Mouse (Mus musculus) cortical plate, adult 2 months (tissue): ENCODE measurements around the gene Zfp536.

Experiments used
- CTCF ChIP-seq: fragments of 200-500 bp; IDR thresholded peaks from 2 replicates; pipeline ENCODE4 v1.5.1; 2011; ENCODE audit warnings: mild to moderate bottlenecking, control low read depth, low read length; ENCODE audit not compliant: insufficient read depth; ENCODE audit errors: extremely low read depth
- POLR2A ChIP-seq: fragments of 200-500 bp; IDR thresholded peaks from 2 replicates; pipeline ENCODE4 v1.6.1; 2011; ENCODE audit warnings: mild to moderate bottlenecking, low read length, control low read depth; ENCODE audit not compliant: insufficient read depth; ENCODE audit errors: extremely low read depth

DNA sequence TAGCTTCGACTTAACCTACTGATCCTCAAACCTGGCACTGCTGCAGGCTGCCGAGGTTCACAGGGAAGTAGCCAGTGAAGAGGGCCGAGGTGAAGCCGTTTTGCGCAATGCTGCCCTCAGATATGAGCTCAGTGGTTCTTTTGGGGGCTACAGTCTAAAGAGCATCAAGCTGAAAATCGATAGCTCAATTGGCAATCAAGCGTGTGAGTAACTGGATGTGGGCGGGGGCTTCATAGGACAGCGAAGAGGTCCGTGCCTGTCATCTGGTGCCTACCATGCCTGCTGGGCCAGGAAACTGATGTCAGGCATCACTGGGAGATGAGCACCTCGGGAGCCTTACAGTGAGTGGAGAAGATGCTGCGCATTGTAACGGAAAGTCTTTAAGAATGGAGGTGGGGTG is 333.5 kb downstream of the Zfp536 start:
- TF ChIP-seq CTCF = no peak
- TF ChIP-seq POLR2A = no peak
